Mouse (Mus musculus): Measurements from ENCODE around the gene Znhit6. TPM values are rescaled to one million over a fixed set of nuclear protein-coding genes. Genes with fewer than 3 reads are reported as not detected.

Znhit6 gene
- total and polyA plus RNA-seq, 2 experiments from 2014 or later, result 8.1 to 36.6 TPM

GRCm38 (mm10) chr3:145648991-145649851, 73.2 kb downstream of the Znhit6 start:
- peak overlapping the region; percentile 51 for H3K9ac ChIP-seq (replicated peaks; ENCODE audit: low read length, poor library complexity, severe bottlenecking)
- peaks cover 14% of the 10 kb centered on the region; the same call in 1 of the 2 replicates for H3K27me3 ChIP-seq (ENCODE audit: insufficient read depth, low read length)
- no peak overlapping the region for H3K27ac ChIP-seq (ENCODE audit: low read depth, low read length)
- TF ChIP-seq CTCF (IDR thresholded peaks at IDR 0.05), result peak; percentile 32; the same call in 1 of the 2 replicates
- 1% methylated on average over 49 of the region's 49 CpGs for whole genome bisulfite sequencing
- no peak for ATAC-seq (ENCODE audit: low FRiP score)
- peaks cover 8% of the 10 kb centered on the region; the same call in 1 of the 2 replicates for H3K4me1 ChIP-seq (ENCODE audit: insufficient read depth, low read length)
- H3K36me3 ChIP-seq (ENCODE audit: insufficient read depth, low read length), result no peaks in the 10 kb centered on the region
- H3K4me3 ChIP-seq (ENCODE audit: low read depth, low read length), result peak overlapping the region; percentile 51
- peak overlapping the region; percentile 95 for H3K4me2 ChIP-seq (ENCODE audit: low read depth, low read length, poor library complexity, severe bottlenecking)
- H3K9me3 ChIP-seq (ENCODE audit: low read length), result no peaks in the 10 kb centered on the region
- DNase-seq (ENCODE audit: low spot score), result no peak

DNA sequence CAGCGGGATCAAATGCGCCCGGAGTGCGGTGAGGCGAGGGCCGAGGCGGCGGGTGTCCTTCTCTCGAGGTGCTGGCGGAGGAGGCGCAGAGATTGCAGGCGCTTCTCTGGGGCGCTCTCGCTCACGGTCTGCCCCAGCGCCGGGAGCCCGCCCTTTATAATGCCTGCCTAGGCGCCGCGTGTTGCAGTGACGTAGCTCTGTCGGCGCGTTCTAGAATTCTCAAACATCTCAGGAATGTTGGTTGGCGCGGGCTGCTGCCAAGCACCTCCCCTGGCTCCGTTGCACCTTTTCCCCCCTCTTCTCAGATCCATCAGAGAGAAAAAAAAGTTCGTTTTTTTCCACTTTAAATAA, 73.8 kb downstream of the Znhit6 start, which contains the start of gene Ccn1:
TSS of gene Ccn1 (minus strand) at position 130 of the 351 bp plus-strand sequence.
- Histone ChIP-seq H3K27me3 (ENCODE audit: insufficient read depth, low read length) (peaks cover 14% of the 10 kb centered on the region; the same call in 1 of the 2 replicates), H3K9ac (replicated peaks; ENCODE audit: low read length, poor library complexity, severe bottlenecking) (peak within 1 kb of the TSS; percentile 51), H3K4me3 (ENCODE audit: low read depth, low read length) (peak within 1 kb of the TSS; percentile 51), H3K27ac (ENCODE audit: low read depth, low read length) (no peak within 1 kb of the TSS), H3K9me3 (ENCODE audit: low read length) (no peaks in the 10 kb centered on the region), H3K36me3 (ENCODE audit: insufficient read depth, low read length) (no peaks in the 10 kb centered on the region), H3K4me1 (ENCODE audit: insufficient read depth, low read length) (peaks cover 8% of the 10 kb centered on the region; the same call in 1 of the 2 replicates), H3K4me2 (ENCODE audit: low read depth, low read length, poor library complexity, severe bottlenecking) (peak within 1 kb of the TSS; percentile 95)
- peak; percentile 68 for DNase-seq (ENCODE audit: low spot score)
- under 1% methylated on average over 29 of the region's 29 CpGs for WGBS
- TF ChIP-seq CTCF (IDR thresholded peaks at IDR 0.05), result no peak
- peak; percentile 55 for ATAC-seq (ENCODE audit: low FRiP score)

DNA sequence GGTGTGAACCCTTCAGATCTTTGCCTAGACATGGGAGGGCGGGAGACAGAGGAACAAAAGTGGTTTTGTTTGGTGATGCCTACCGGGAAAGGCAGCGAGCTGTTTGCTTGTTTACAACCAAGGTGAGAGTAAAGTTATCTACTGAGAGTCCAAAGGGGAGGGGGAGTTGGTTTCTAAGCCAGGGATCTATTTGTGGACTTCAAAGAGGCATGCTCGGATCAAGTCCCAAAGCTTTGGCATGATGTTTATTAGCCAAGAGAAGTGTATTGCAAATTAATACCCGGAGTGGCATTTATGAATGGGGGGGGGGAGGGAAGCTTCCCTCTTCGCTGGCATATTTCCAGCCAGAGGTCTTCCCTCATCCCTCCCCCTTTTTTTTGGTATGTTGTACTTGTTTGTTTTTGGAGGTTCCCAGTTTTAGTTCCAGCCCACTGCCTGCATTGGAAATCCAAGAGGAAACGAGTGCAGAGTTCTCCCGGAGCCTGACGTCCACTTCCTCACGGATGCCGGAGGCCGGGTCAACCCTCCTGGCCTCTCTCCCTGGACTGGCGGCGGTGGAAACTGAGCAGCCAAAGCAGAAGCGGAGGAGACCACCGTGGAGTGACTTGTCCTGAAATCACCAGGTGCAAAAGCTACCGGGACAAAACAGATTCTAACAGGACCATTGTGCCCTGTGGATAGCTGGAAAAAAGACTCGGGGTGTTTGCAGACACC, 74.5 kb downstream of the Znhit6 start:
- H3K27me3 ChIP-seq (ENCODE audit: insufficient read depth, low read length), result peaks cover 14% of the 10 kb centered on the region; the same call in 1 of the 2 replicates

GRCm38 (mm10) chr3:145651029-145651977, 75.3 kb downstream of the Znhit6 start:
- no peak for ATAC-seq (ENCODE audit: low FRiP score)
- no peaks in the 10 kb centered on the region for H3K9me3 ChIP-seq (ENCODE audit: low read length)
- H3K9ac ChIP-seq (replicated peaks; ENCODE audit: low read length, poor library complexity, severe bottlenecking), result no peak overlapping the region
- H3K4me2 ChIP-seq (ENCODE audit: low read depth, low read length, poor library complexity, severe bottlenecking), result peak overlapping the region; percentile 95
- 15% methylated on average over 19 of the region's 19 CpGs for WGBS
- peaks cover 8% of the 10 kb centered on the region; the same call in 1 of the 2 replicates for H3K4me1 ChIP-seq (ENCODE audit: insufficient read depth, low read length)
- H3K27ac ChIP-seq (ENCODE audit: low read depth, low read length), result no peak overlapping the region
- no peak for DNase-seq (ENCODE audit: low spot score)
- no peak for TF ChIP-seq CTCF (IDR thresholded peaks at IDR 0.05)
- peaks cover 14% of the 10 kb centered on the region; the same call in 1 of the 2 replicates for H3K27me3 ChIP-seq (ENCODE audit: insufficient read depth, low read length)
- H3K4me3 ChIP-seq (ENCODE audit: low read depth, low read length), result no peak overlapping the region
- no peaks in the 10 kb centered on the region for H3K36me3 ChIP-seq (ENCODE audit: insufficient read depth, low read length)

More for the DNA sequence above, 74.5 kb downstream of the Znhit6 start:
- Histone ChIP-seq H3K4me3 (ENCODE audit: low read depth, low read length) (peak overlapping the region; percentile 51), H3K4me2 (ENCODE audit: low read depth, low read length, poor library complexity, severe bottlenecking) (peak overlapping the region; percentile 95), H3K9me3 (ENCODE audit: low read length) (no peaks in the 10 kb centered on the region), H3K27ac (ENCODE audit: low read depth, low read length) (no peak overlapping the region), H3K36me3 (ENCODE audit: insufficient read depth, low read length) (no peaks in the 10 kb centered on the region), H3K4me1 (ENCODE audit: insufficient read depth, low read length) (peaks cover 8% of the 10 kb centered on the region; the same call in 1 of the 2 replicates), H3K9ac (replicated peaks; ENCODE audit: low read length, poor library complexity, severe bottlenecking) (no peak overlapping the region)
- 1% methylated on average over 18 of the region's 18 CpGs for WGBS
- no peak for TF ChIP-seq CTCF (IDR thresholded peaks at IDR 0.05)
- ATAC-seq (ENCODE audit: low FRiP score), result no peak
- no peak for DNase-seq (ENCODE audit: low spot score)

DNA sequence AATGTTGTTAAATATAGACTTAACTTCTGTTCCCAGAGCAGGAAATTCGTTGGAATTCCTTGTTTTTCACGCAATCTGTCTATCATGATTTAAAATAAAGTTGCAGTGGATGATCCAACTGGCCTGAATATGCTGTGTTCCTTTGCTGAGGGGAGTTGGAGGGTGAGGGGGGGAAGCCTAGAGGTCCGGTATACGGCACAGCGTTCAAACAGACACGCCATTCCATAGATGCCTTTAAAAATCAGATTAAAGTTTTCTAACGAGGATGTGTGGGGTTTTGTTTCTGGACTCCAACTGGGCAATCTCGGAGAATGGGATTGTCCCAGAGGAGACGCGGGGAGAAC, 75.9 kb downstream of the Znhit6 start:
- Histone ChIP-seq H3K4me2 (ENCODE audit: low read depth, low read length, poor library complexity, severe bottlenecking) (peak overlapping the region; percentile 21), H3K27ac (ENCODE audit: low read depth, low read length) (no peak overlapping the region), H3K4me1 (ENCODE audit: insufficient read depth, low read length) (peaks cover 8% of the 10 kb centered on the region; the same call in 1 of the 2 replicates), H3K27me3 (ENCODE audit: insufficient read depth, low read length) (peaks cover 14% of the 10 kb centered on the region; the same call in 1 of the 2 replicates), H3K9me3 (ENCODE audit: low read length) (no peaks in the 10 kb centered on the region), H3K4me3 (ENCODE audit: low read depth, low read length) (no peak overlapping the region), H3K9ac (replicated peaks; ENCODE audit: low read length, poor library complexity, severe bottlenecking) (no peak overlapping the region), H3K36me3 (ENCODE audit: insufficient read depth, low read length) (no peaks in the 10 kb centered on the region)
- ATAC-seq (ENCODE audit: low FRiP score) (no peak), DNase-seq (ENCODE audit: low spot score) (no peak)
- WGBS, result 19% methylated on average over 10 of the region's 10 CpGs
- TF ChIP-seq CTCF (IDR thresholded peaks at IDR 0.05), result no peak
